Mouse (Mus musculus): ENCODE data around the gene Reln. TPM values are rescaled to one million over a fixed set of nuclear protein-coding genes. Genes with fewer than 3 reads are reported as not detected.

The Reln gene
- polyA plus RNA-seq, 1 experiment from 2014 or later = 33.6 TPM

GRCm38 (mm10) chr5:22080468-22080986 lies 264.0 kb downstream of the Reln start:
- Histone ChIP-seq H3K27ac (no peak overlapping the region), H3K9me3 (replicated peaks) (no peaks in the 10 kb centered on the region), H3K4me1 (no peaks in the 10 kb centered on the region), H3K4me3 (no peak overlapping the region), H3K9ac (no peak overlapping the region), H3K36me3 (ENCODE audit: poor library complexity, severe bottlenecking) (no peaks in the 10 kb centered on the region), H3K27me3 (0 out of 2 replicates have a peak, but pooled peaks cover 6% of the 10 kb centered on the region), H3K4me2 (no peak overlapping the region)
- WGBS = 26% methylated on average over 6 of the region's 6 CpGs
- ATAC-seq = no peak; the same call in 1 of the 2 replicates

GRCm38 (mm10) chr5:22074971-22075370 lies 269.5 kb downstream of the Reln start:
- Histone ChIP-seq H3K4me1 (no peaks in the 10 kb centered on the region), H3K9ac (no peak overlapping the region), H3K36me3 (ENCODE audit: poor library complexity, severe bottlenecking) (no peaks in the 10 kb centered on the region), H3K4me3 (no peak overlapping the region), H3K27me3 (0 out of 2 replicates have a peak, but pooled peaks cover 4% of the 10 kb centered on the region), H3K27ac (no peak overlapping the region), H3K4me2 (no peak overlapping the region), H3K9me3 (replicated peaks) (no peaks in the 10 kb centered on the region)
- no peak for ATAC-seq
- 71% methylated on average over 5 of the region's 5 CpGs for WGBS

GRCm38 (mm10) chr5:22072591-22072990 lies 271.9 kb downstream of the Reln start:
- H3K27ac ChIP-seq = no peak overlapping the region
- no peaks in the 10 kb centered on the region for H3K36me3 ChIP-seq (ENCODE audit: poor library complexity, severe bottlenecking)
- H3K4me3 ChIP-seq = no peak overlapping the region
- no peaks in the 10 kb centered on the region for H3K9me3 ChIP-seq (replicated peaks)
- 65% methylated on average over 6 of the region's 6 CpGs for WGBS
- H3K4me1 ChIP-seq = no peaks in the 10 kb centered on the region
- no peak overlapping the region for H3K9ac ChIP-seq
- ATAC-seq = no peak
- H3K4me2 ChIP-seq = no peak overlapping the region
- no peaks in the 10 kb centered on the region for H3K27me3 ChIP-seq

- H3K4me2 ChIP-seq = no peak overlapping the region
- ATAC-seq = no peak
- no peak overlapping the region for H3K27ac ChIP-seq
- H3K36me3 ChIP-seq (ENCODE audit: poor library complexity, severe bottlenecking) = no peaks in the 10 kb centered on the region
- H3K9me3 ChIP-seq (replicated peaks) = no peaks in the 10 kb centered on the region
- 92% methylated on average over 6 of the region's 6 CpGs for WGBS
- no peak overlapping the region for H3K4me3 ChIP-seq
- no peaks in the 10 kb centered on the region for H3K27me3 ChIP-seq
- no peak overlapping the region for H3K9ac ChIP-seq
- H3K4me1 ChIP-seq = no peaks in the 10 kb centered on the region
These were observed 285.3 kb downstream of the Reln start for GRCm38 (mm10) chr5:22059251-22059650.

GRCm38 (mm10) chr5:22041825-22042224 lies 302.7 kb downstream of the Reln start:
- H3K27me3 ChIP-seq = no peaks in the 10 kb centered on the region
- no peaks in the 10 kb centered on the region for H3K4me1 ChIP-seq
- H3K9me3 ChIP-seq (replicated peaks) = no peaks in the 10 kb centered on the region
- WGBS = 75% methylated on average over 6 of the region's 6 CpGs
- no peak overlapping the region for H3K4me3 ChIP-seq
- ATAC-seq = no peak
- no peaks in the 10 kb centered on the region for H3K36me3 ChIP-seq (ENCODE audit: poor library complexity, severe bottlenecking)
- no peak overlapping the region for H3K27ac ChIP-seq
- no peak overlapping the region for H3K9ac ChIP-seq
- H3K4me2 ChIP-seq = no peak overlapping the region

- no peak overlapping the region for H3K4me3 ChIP-seq
- H3K36me3 ChIP-seq (ENCODE audit: poor library complexity, severe bottlenecking) = no peaks in the 10 kb centered on the region
- H3K4me2 ChIP-seq = no peak overlapping the region
- no peak for ATAC-seq
- H3K27me3 ChIP-seq = no peaks in the 10 kb centered on the region
- H3K27ac ChIP-seq = no peak overlapping the region
- no peaks in the 10 kb centered on the region for H3K4me1 ChIP-seq
- 89% methylated on average over 12 of the region's 12 CpGs for WGBS
- H3K9ac ChIP-seq = no peak overlapping the region
- no peaks in the 10 kb centered on the region for H3K9me3 ChIP-seq (replicated peaks)
These were observed 304.9 kb downstream of the Reln start for GRCm38 (mm10) chr5:22039375-22040149.

- 87% methylated on average over 8 of the region's 8 CpGs for WGBS
- H3K4me3 ChIP-seq = no peak overlapping the region
- H3K4me1 ChIP-seq = no peaks in the 10 kb centered on the region
- H3K27me3 ChIP-seq = no peaks in the 10 kb centered on the region
- H3K9ac ChIP-seq = no peak overlapping the region
- no peaks in the 10 kb centered on the region for H3K9me3 ChIP-seq (replicated peaks)
- no peaks in the 10 kb centered on the region for H3K36me3 ChIP-seq (ENCODE audit: poor library complexity, severe bottlenecking)
- no peak overlapping the region for H3K27ac ChIP-seq
- H3K4me2 ChIP-seq = no peak overlapping the region
- no peak for ATAC-seq
These were observed 309.3 kb downstream of the Reln start for GRCm38 (mm10) chr5:22035201-22035600.

- H3K4me1 ChIP-seq = no peaks in the 10 kb centered on the region
These were observed 311.5 kb downstream of the Reln start for GRCm38 (mm10) chr5:22033039-22033438.

GRCm38 (mm10) chr5:22031653-22032052 lies 312.8 kb downstream of the Reln start:
- H3K27me3 ChIP-seq = no peaks in the 10 kb centered on the region
- H3K4me2 ChIP-seq = no peak overlapping the region
- no peak overlapping the region for H3K27ac ChIP-seq
- 27% methylated on average over 7 of the region's 7 CpGs for WGBS
- no peaks in the 10 kb centered on the region for H3K9me3 ChIP-seq (replicated peaks)
- no peaks in the 10 kb centered on the region for H3K36me3 ChIP-seq (ENCODE audit: poor library complexity, severe bottlenecking)
- H3K4me1 ChIP-seq = no peaks in the 10 kb centered on the region
- no peak overlapping the region for H3K9ac ChIP-seq
- ATAC-seq = no peak
- H3K4me3 ChIP-seq = no peak overlapping the region

More at GRCm38 (mm10) chr5:22033039-22033438, 311.5 kb downstream of the Reln start:
- H3K36me3 ChIP-seq (ENCODE audit: poor library complexity, severe bottlenecking) = no peaks in the 10 kb centered on the region
- no peak overlapping the region for H3K4me3 ChIP-seq
- WGBS = 71% methylated on average over 8 of the region's 8 CpGs
- no peaks in the 10 kb centered on the region for H3K27me3 ChIP-seq
- ATAC-seq = no peak
- H3K9me3 ChIP-seq (replicated peaks) = no peaks in the 10 kb centered on the region
- no peak overlapping the region for H3K4me2 ChIP-seq
- no peak overlapping the region for H3K9ac ChIP-seq
- H3K27ac ChIP-seq = no peak overlapping the region

- Histone ChIP-seq H3K27ac (no peak overlapping the region), H3K4me1 (no peaks in the 10 kb centered on the region), H3K36me3 (ENCODE audit: poor library complexity, severe bottlenecking) (no peaks in the 10 kb centered on the region), H3K27me3 (no peaks in the 10 kb centered on the region), H3K4me3 (no peak overlapping the region), H3K4me2 (no peak overlapping the region), H3K9ac (no peak overlapping the region), H3K9me3 (replicated peaks) (no peaks in the 10 kb centered on the region)
- no peak for ATAC-seq
- 84% methylated on average over 11 of the region's 11 CpGs for WGBS
These were observed 316.1 kb downstream of the Reln start for GRCm38 (mm10) chr5:22028379-22028778.

- Histone ChIP-seq H3K9ac (no peak overlapping the region), H3K4me1 (no peaks in the 10 kb centered on the region), H3K27ac (no peak overlapping the region), H3K4me2 (no peak overlapping the region), H3K4me3 (no peak overlapping the region), H3K36me3 (ENCODE audit: poor library complexity, severe bottlenecking) (no peaks in the 10 kb centered on the region), H3K27me3 (no peaks in the 10 kb centered on the region), H3K9me3 (replicated peaks) (no peaks in the 10 kb centered on the region)
- ATAC-seq = no peak
- 87% methylated on average over 6 of the region's 6 CpGs for WGBS
These were observed 317.1 kb downstream of the Reln start for GRCm38 (mm10) chr5:22027240-22027875.

GRCm38 (mm10) chr5:22025746-22026145 lies 318.8 kb downstream of the Reln start:
- 95% methylated on average over 4 of the region's 4 CpGs for WGBS
- no peaks in the 10 kb centered on the region for H3K4me1 ChIP-seq
- H3K27me3 ChIP-seq = no peaks in the 10 kb centered on the region
- no peak overlapping the region for H3K4me3 ChIP-seq
- H3K9me3 ChIP-seq (replicated peaks) = no peaks in the 10 kb centered on the region
- H3K9ac ChIP-seq = no peak overlapping the region
- H3K36me3 ChIP-seq (ENCODE audit: poor library complexity, severe bottlenecking) = no peaks in the 10 kb centered on the region
- H3K27ac ChIP-seq = no peak overlapping the region
- H3K4me2 ChIP-seq = no peak overlapping the region
- no peak for ATAC-seq

Measured in forebrain, embryonic 13.5 days (tissue).